Mouse (Mus musculus): ENCODE measurements around the gene Pim3. TPM values are rescaled to one million over a fixed set of nuclear protein-coding genes. Genes with fewer than 3 reads are reported as not detected.
"Not testable (repeated sequence)": the region's sequence is repeated elsewhere in the genome, so short reads cannot be mapped to it uniquely, and the experiment has no call there.

Gene Pim3
- polyA plus RNA-seq (2015; fragmentation: Nextera tagmentation; extraction: Ambion mirVana) = 53.8 and 54.5 TPM in 2 replicates

DNA sequence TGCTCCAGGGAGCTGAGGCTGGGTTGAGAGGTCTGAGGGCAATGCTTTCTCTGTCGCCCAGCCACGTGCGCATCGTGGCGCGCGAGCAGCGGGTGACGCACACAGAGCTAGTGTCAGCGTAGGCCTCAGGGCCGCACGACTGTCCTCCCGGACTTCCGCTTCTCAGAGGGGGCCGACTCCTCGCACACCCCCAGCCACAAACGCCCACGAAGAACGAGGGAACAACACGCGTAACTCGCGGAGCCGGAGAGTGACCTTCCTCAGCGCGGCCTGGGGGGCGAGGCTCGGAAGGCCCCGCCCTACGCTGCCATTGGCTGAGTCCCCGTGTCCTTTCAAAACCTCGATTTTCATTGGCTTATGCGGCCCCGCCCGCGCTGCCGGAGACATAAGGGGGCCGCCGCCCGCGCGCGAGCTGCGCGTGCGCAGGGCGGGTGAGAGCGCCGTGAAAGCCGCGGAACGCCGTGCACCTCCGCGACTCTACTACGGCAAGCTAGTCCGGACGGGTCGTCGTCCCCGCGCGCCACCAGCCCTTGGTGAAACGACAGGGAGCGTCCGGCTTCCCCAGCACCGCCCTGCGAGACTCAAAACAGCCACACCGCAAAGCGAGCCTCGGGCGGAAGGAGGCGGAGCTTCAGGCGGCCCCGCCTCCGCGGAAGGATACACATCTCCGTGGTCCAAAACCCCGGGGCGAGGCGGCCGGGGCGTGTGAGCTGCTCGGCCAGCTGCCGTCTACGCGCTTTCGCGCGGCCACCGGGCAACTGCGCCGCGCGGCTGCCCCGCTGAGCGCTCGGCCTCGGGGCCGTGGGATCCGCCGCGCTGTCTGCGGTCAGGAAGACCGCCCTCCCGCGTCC, at the start of gene Pim3:
TSS of gene Pim3 (plus strand) at position 415 of the 851 bp plus-strand sequence.
- Histone ChIP-seq H3K4me3 (replicated peaks) (peak within 1 kb of the TSS; percentile 92), H3K27me3 (replicated peaks) (no peaks in the 10 kb centered on the region), H3K9me3 (no peaks in the 10 kb centered on the region), H3K36me3 (peaks cover 11% of the 10 kb centered on the region), H3K4me1 (replicated peaks) (peaks cover 31% of the 10 kb centered on the region), H3K9ac (peak within 1 kb of the TSS; percentile 93), H3K27ac (peak within 1 kb of the TSS; percentile 98), H3K4me2 (replicated peaks) (peak within 1 kb of the TSS; percentile 91)
- WGBS = under 1% methylated on average over 107 of the region's 107 CpGs
- ATAC-seq = peak; percentile 89

DNA sequence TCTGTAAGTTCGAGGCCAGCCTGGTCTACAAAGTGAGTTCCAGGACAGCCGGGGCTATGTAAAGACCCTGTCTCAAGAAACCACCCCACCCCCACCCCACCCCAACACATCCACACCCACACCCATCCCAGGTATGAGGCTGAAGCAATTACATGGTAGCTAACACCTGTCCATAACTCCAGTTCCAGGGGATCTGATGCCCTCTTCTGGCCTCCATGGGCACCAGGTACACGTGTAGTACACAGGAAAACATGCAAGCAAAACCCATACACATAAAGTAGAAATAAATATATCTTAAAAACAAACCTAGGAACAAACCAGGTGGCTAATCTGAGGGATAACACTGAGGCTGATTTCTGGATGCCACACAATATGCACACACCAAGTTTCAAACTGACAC, 48.7 kb upstream of the Pim3 start:
- no peaks in the 10 kb centered on the region for H3K9me3 ChIP-seq
- H3K27ac ChIP-seq = no peak overlapping the region
- 0 out of 2 replicates have a peak, but pooled peaks cover under 1% of the 10 kb centered on the region for H3K4me1 ChIP-seq (replicated peaks)
- no peak; the same call in 1 of the 2 replicates for ATAC-seq
- H3K27me3 ChIP-seq (replicated peaks) = no peaks in the 10 kb centered on the region
- no peak overlapping the region for H3K9ac ChIP-seq
- H3K4me3 ChIP-seq (replicated peaks) = no peak overlapping the region
- WGBS = 87% methylated on average over 3 of the region's 3 CpGs
- H3K4me2 ChIP-seq (replicated peaks) = no peak overlapping the region
- peaks cover 8% of the 10 kb centered on the region for H3K36me3 ChIP-seq

DNA sequence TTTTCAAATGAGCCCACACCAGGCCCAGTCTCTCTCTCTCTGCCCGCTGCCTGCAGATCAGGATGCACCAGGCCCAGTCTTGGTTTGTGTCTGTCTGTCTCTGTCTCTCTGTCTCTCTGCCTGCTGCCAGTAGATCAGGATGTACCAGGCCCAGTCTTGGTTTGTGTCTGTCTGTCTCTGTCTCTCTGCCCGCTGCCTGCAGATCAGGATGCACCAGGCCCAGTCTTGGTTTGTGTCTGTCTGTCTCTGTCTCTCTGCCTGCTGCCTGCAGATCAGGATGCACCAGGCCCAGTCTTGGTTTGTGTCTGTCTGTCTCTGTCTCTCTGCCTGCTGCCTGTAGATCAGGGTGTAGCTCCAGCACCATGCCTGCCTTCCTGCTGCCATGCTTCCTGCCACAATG, 48.1 kb upstream of the Pim3 start:
- 95% methylated on average over 2 of the region's 2 CpGs for WGBS
- H3K27ac ChIP-seq; ATAC-seq; H3K4me3 ChIP-seq (replicated peaks); H3K4me2 ChIP-seq (replicated peaks); H3K4me1 ChIP-seq (replicated peaks); H3K9ac ChIP-seq; H3K27me3 ChIP-seq (replicated peaks); H3K36me3 ChIP-seq; H3K9me3 ChIP-seq: not testable (repeated sequence)

DNA sequence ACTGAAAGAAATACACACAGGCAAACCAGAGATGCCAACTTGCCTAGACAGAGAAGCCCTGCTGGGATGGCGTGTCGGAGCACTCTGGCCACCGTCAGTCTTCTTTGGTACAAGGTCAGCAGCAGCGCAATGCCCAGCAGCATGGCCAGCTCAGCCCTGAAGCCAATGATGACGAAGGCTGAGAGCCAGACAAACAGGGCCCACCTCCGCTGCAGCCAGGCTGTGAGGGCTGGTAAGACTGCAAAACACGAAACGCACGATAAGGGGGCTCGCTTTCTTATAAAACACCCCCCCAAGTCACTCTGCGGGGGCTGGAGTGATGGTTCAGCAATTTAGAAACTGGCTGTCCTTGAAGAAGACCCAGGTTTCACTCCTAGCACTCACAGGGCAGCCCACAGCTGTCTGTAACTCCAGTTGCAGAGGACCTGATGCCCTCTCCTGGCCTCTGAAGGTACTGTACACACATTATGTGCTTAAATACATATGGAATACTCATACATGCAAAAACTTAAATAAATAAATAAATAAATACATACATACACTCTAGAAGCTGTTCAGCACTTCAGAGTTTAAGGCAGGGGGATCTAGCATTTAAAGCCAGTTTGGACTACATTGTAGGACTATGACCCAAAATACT, 47.5 kb upstream of the Pim3 start:
- WGBS = 94% methylated on average over 11 of the region's 11 CpGs

DNA sequence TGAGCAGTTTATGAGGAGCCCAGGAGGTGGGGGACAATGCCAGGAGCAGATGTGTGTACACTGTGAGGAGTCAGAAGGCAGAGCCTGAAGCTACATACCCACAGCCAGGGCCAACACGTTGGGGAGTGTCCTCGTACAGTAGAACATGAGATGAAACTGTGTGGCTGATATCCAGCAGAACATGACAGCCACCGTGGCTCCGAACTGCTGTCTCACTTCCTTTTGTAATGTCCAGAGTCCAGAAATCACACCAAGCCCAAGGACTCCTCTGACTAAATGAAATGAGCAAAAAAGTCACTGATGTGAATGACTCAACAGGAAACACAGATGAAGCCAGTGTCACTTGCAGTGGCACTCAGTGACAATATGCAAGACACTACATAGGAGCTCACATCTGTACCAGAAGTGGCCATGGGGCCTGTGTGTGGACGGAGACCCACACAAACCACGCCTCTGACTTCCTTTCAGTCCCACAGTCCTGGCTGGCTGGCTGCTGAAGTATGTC, 46.7 kb upstream of the Pim3 start:
- Histone ChIP-seq H3K4me1 (replicated peaks) (peaks cover 4% of the 10 kb centered on the region), H3K27me3 (replicated peaks) (no peaks in the 10 kb centered on the region), H3K36me3 (peaks cover 8% of the 10 kb centered on the region; the same call in 1 of the 2 replicates), H3K9me3 (no peaks in the 10 kb centered on the region), H3K4me3 (replicated peaks) (no peak overlapping the region), H3K4me2 (replicated peaks) (no peak overlapping the region), H3K9ac (no peak overlapping the region), H3K27ac (no peak overlapping the region)
- no peak for ATAC-seq
- 87% methylated on average over 6 of the region's 6 CpGs for WGBS

More for the DNA sequence above, 47.5 kb upstream of the Pim3 start:
- Histone ChIP-seq H3K4me2 (replicated peaks) (no peak overlapping the region), H3K4me3 (replicated peaks) (no peak overlapping the region), H3K9me3 (no peaks in the 10 kb centered on the region), H3K27ac (no peak overlapping the region), H3K36me3 (peaks cover 8% of the 10 kb centered on the region; the same call in 1 of the 2 replicates), H3K27me3 (replicated peaks) (no peaks in the 10 kb centered on the region), H3K4me1 (replicated peaks) (0 out of 2 replicates have a peak, but pooled peaks cover 2% of the 10 kb centered on the region), H3K9ac (no peak overlapping the region)
- no peak for ATAC-seq

DNA sequence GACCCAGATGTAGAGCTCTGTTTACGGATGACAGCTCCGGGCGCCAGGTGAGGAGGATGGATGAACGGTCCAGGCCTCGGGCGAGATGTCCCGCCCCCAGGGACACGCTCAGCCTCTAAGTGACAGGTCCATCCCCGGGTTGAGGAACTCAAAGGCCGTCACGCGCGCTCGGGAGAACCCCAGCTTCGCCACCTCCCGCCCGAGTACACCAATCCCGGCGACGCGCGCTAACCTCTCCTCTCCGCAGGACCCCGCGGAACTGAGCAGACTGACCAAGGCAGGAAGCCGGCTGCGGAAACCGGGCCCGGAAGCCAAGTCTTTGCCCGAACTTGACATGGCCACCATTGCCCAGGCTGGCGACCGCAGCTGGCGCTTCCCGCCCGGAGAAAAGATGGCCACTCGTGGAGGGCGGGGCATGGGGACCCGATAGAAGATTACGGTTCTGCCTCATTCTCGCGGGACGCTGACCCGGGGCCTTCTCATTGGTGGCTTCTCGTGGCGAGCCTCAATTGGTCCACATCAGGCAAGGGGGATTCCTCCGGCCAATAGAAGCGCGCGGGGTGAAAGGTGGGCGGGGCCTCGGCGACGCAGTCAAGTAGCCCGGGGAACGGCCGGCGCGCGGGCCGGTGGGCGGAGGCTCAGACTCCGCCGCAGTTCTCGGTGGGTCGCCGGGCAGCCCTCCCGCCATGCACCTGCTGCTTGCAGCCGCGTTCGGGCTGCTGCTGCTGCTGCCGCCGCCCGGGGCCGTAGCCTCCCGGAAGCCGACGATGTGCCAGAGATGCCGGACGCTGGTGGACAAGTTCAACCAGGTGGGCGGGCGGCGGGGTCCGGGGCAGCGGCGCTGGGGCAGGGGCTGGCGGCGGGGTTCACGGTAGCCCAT, 42.7 kb upstream of the Pim3 start, which contains the start of the genes Alg12 and Creld2:
TSS of gene Alg12 (minus strand) at position 293 of the 880 bp plus-strand sequence.
TSS of gene Creld2 (plus strand) at position 621 of the 880 bp plus-strand sequence.
- peak; percentile 99 for ATAC-seq
- peak within 1 kb of the TSS; percentile 84 for H3K9ac ChIP-seq
- H3K9me3 ChIP-seq = no peaks in the 10 kb centered on the region
- peak within 1 kb of the TSS; percentile 72 for H3K27ac ChIP-seq
- H3K4me2 ChIP-seq (replicated peaks) = peak within 1 kb of the TSS; percentile 75
- WGBS = under 1% methylated on average over 88 of the region's 88 CpGs
- H3K4me3 ChIP-seq (replicated peaks) = peak within 1 kb of the TSS; percentile 92
- H3K36me3 ChIP-seq = peaks cover 7% of the 10 kb centered on the region; the same call in 1 of the 2 replicates
- H3K4me1 ChIP-seq (replicated peaks) = peaks cover 14% of the 10 kb centered on the region
- no peaks in the 10 kb centered on the region for H3K27me3 ChIP-seq (replicated peaks)

DNA sequence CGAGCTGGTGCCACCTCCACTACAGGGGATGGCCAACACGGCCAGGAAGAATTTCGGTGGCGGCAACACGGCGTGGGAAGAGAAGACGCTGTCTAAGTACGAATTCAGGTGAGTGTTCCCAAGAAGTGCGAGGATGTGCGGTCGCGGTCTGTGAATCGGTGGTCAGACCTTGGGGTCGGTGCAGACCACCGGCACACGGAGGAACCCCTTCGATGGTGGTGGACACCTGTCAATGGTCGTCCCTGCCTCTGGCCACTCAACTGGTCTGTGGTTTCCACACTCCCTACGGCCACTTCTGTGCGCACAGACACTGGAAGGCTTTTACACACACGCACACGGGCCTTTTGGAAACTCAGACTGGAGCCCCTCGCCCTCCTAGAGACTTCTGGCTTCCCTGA, 42.1 kb upstream of the Pim3 start:
- WGBS = 2% methylated on average over 23 of the region's 23 CpGs
- Histone ChIP-seq H3K4me2 (replicated peaks) (peak overlapping the region; percentile 75), H3K27ac (no peak overlapping the region), H3K9me3 (no peaks in the 10 kb centered on the region), H3K4me3 (replicated peaks) (peak overlapping the region; percentile 92), H3K36me3 (peaks cover 13% of the 10 kb centered on the region; the same call in 1 of the 2 replicates), H3K9ac (peak overlapping the region; percentile 84), H3K4me1 (replicated peaks) (peaks cover 14% of the 10 kb centered on the region), H3K27me3 (replicated peaks) (no peaks in the 10 kb centered on the region)
- no peak; the same call in 1 of the 2 replicates for ATAC-seq

DNA sequence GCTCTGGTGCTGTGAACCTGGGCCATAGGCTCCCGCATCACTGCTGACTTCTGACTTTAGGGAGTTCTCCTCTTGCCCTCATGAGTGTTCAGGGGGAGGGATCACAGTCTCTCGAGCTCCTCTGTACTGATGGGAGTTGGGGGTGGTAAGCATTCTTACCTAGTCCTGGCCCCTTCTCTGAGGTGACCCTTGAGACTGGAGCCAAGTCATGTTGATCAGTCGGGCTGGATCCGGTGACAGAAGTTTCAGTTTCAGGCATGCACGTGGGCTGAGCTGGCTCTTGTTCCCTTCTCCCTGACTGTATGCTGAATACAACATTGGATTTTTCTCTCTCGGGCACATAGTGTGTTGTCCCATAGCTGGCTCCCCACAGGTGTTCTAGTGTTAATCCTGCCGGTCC, 40.6 kb upstream of the Pim3 start:
- Histone ChIP-seq H3K9me3 (no peaks in the 10 kb centered on the region), H3K4me3 (replicated peaks) (no peak overlapping the region), H3K9ac (no peak overlapping the region), H3K4me1 (replicated peaks) (peaks cover 14% of the 10 kb centered on the region), H3K27ac (no peak overlapping the region), H3K4me2 (replicated peaks) (0 out of 2 replicates have a peak overlapping the region, but pooled peaks have one; percentile 9), H3K36me3 (peaks cover 10% of the 10 kb centered on the region), H3K27me3 (replicated peaks) (no peaks in the 10 kb centered on the region)
- WGBS = 86% methylated on average over 7 of the region's 7 CpGs
- no peak for ATAC-seq

DNA sequence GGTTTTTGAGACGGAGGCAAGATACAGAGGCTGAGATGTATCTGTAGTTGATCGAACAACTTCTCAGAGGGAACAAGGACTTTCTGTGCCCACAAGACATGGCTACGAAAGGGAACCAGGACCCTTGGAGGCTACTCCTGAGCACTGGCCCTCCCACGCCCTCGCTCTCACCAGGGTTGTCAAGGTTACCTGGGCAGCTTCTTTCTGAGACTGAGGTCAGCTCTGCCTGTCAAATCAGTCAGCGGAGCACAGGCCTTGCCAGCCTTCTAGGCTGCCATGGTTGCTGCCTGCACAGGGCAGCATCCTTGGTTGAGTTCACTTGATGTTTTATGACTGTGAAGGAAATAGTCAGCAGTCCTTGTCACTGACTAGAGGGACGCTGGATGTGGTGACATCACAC, 39.5 kb upstream of the Pim3 start:
- no peak overlapping the region for H3K9ac ChIP-seq
- WGBS = 93% methylated on average over 7 of the region's 7 CpGs
- H3K27ac ChIP-seq = no peak overlapping the region
- no peaks in the 10 kb centered on the region for H3K9me3 ChIP-seq
- no peaks in the 10 kb centered on the region for H3K27me3 ChIP-seq (replicated peaks)
- no peak for ATAC-seq
- no peak overlapping the region for H3K4me3 ChIP-seq (replicated peaks)
- peaks cover 14% of the 10 kb centered on the region for H3K4me1 ChIP-seq (replicated peaks)
- no peak overlapping the region for H3K4me2 ChIP-seq (replicated peaks)
- H3K36me3 ChIP-seq = peaks cover 10% of the 10 kb centered on the region

DNA sequence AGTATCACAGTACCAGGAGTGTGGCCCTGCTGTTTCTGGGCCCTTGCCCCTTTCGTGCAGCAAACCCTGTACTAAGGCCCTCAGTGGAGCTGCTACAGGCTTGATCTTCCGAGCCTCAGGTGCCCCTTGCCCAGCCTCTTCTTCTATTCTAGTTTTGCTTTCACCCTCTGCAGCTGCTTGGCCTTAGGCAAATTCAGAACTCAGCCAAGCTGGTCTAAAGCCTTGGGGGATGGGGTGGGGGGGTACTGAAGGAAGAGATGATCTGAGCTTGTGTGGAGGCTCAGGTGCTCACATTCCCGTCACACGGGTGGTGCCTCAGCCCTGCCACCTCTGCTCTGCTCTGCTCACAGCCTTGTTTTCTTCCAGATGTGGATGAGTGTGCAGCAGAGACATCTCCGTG, 38.6 kb upstream of the Pim3 start:
- Histone ChIP-seq H3K36me3 (peaks cover 10% of the 10 kb centered on the region), H3K9me3 (no peaks in the 10 kb centered on the region), H3K4me3 (replicated peaks) (no peak overlapping the region), H3K27ac (no peak overlapping the region), H3K27me3 (replicated peaks) (no peaks in the 10 kb centered on the region), H3K4me1 (replicated peaks) (peaks cover 12% of the 10 kb centered on the region), H3K4me2 (replicated peaks) (no peak overlapping the region), H3K9ac (no peak overlapping the region)
- WGBS = 90% methylated on average over 5 of the region's 5 CpGs
- ATAC-seq = no peak

DNA sequence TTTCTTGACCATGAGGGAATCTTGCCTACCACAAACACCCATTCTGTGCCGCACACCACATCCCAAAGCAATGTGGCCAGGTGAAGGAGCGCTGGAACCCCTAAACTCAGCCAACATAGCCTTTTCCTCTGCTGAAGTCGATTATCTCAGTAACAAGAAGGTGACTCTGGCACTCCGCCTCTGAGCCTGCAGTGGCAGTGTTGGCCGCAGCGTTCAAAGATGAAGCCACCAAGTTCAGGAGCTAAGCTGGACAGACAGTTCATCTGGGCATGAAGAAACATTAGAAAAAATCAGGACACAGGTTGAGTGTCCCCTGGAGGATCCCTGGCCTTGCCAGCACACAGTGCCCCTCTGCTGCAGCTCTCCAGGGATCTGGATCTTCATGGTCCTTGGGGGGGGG, 34.5 kb upstream of the Pim3 start:
- no peaks in the 10 kb centered on the region for H3K27me3 ChIP-seq (replicated peaks)
- H3K27ac ChIP-seq = no peak overlapping the region
- H3K4me3 ChIP-seq (replicated peaks) = no peak overlapping the region
- peaks cover 10% of the 10 kb centered on the region for H3K36me3 ChIP-seq
- no peak overlapping the region for H3K9ac ChIP-seq
- H3K9me3 ChIP-seq = no peaks in the 10 kb centered on the region
- ATAC-seq = no peak
- WGBS = 86% methylated on average over 6 of the region's 6 CpGs
- no peak overlapping the region for H3K4me2 ChIP-seq (replicated peaks)
- H3K4me1 ChIP-seq (replicated peaks) = no peaks in the 10 kb centered on the region
